Mouse (Mus musculus) hindbrain, embryonic 13.5 days (tissue): ENCODE results near the gene Gm49342. TPM values are rescaled to one million over a fixed set of nuclear protein-coding genes. Genes with fewer than 3 reads are reported as not detected.
"Not testable (repeated sequence)": the region's sequence is repeated elsewhere in the genome, so short reads cannot be mapped to it uniquely, and the experiment has no call there.

Experiments
- ATAC-seq: fragments of 200-750 bp; cut with Nextera tagmentation; 2 replicates; pipeline ENCODE4 v1.8.0; 2017; ENCODE audit warnings: moderate TSS enrichment; ENCODE audit not compliant: low FRiP score
- H3K27ac ChIP-seq: fragments of 300-500 bp; sonication (generic); 2 replicates; pipeline ENCODE4 v1.5.1; 2015; ENCODE audit warnings: inconsistent platforms, mild to moderate bottlenecking, moderate library complexity
- H3K27me3 ChIP-seq: fragments of 300-500 bp; sonication (generic); 2 replicates; pipeline ENCODE4 v1.6.1; 2015; ENCODE audit warnings: mild to moderate bottlenecking, inconsistent platforms
- H3K36me3 ChIP-seq: fragments of 300-500 bp; sonication (generic); 2 replicates; pipeline ENCODE4 v1.6.1; 2015; ENCODE audit warnings: mild to moderate bottlenecking, inconsistent platforms
- H3K4me1 ChIP-seq: fragments of 300-500 bp; sonication (generic); replicated peaks from 2 replicates; pipeline ENCODE4 v1.6.1; 2015; ENCODE audit warnings: inconsistent platforms
- H3K4me2 ChIP-seq: fragments of 300-500 bp; sonication (generic); 2 replicates; pipeline ENCODE4 v1.6.1; 2015; ENCODE audit warnings: inconsistent platforms, mild to moderate bottlenecking, moderate library complexity
- H3K4me3 ChIP-seq: fragments of 300-500 bp; sonication (generic); 2 replicates; pipeline ENCODE4 v1.5.1; 2015; ENCODE audit warnings: mild to moderate bottlenecking, inconsistent platforms
- H3K9ac ChIP-seq: fragments of 300-500 bp; sonication (generic); 2 replicates; pipeline ENCODE4 v1.6.1; 2015; ENCODE audit warnings: mild to moderate bottlenecking, inconsistent platforms
- H3K9me3 ChIP-seq: fragments of 300-500 bp; sonication (generic); 2 replicates; pipeline ENCODE4 v1.6.1; 2016; ENCODE audit warnings: inconsistent platforms
- WGBS: fragments of 180-500 bp; shearing (Covaris S2); methylation state at CpG from one replicate; pipeline ENCODE4 v1.1.7; 2015; 5-methylcytosine and 5-hydroxymethylcytosine counted together
- polyA plus RNA-seq: library from polyadenylated mRNA; unstranded; fragments of >200 nt; fragmentation: Nextera tagmentation; extraction: Ambion mirVana; gene quantifications from 2 replicates; pipeline ENCODE4 v1.2.1, GENCODE M21; 2015

Gene Gm49342
- polyA plus RNA-seq, 1 experiment from 2014 or later, result not detected

DNA sequence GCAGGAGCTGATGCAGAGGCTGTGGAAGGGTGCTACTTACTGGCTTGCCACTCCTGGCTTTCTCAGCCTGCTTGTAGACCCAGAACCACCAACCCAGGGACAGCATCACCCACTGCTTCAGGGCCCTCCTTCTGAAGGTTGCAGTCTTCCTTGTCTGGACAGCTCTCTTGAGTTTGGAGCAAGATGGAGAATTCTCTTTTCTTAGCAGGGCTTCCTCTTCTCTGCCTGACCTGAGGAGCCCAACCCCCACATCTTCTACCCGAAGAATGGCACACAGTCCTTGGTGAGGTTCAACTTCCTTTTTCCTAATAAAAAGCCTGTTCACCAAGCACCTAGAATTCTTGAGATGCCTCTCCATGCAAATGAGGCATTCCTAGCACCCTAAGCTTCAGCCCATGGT is 26.5 kb downstream of the Gm49342 start:
- H3K27ac ChIP-seq, result no peak overlapping the region
- no peak overlapping the region for H3K4me3 ChIP-seq
- H3K4me1 ChIP-seq, result peaks cover 8% of the 10 kb centered on the region; the same call in 1 of the 2 replicates
- WGBS, result 90% methylated on average over 1 of the region's 1 CpGs
- H3K4me2 ChIP-seq, result no peak overlapping the region
- no peak overlapping the region for H3K9ac ChIP-seq
- ATAC-seq, result no peak
- no peaks in the 10 kb centered on the region for H3K36me3 ChIP-seq
- H3K9me3 ChIP-seq, result no peaks in the 10 kb centered on the region
- H3K27me3 ChIP-seq, result no peaks in the 10 kb centered on the region

DNA sequence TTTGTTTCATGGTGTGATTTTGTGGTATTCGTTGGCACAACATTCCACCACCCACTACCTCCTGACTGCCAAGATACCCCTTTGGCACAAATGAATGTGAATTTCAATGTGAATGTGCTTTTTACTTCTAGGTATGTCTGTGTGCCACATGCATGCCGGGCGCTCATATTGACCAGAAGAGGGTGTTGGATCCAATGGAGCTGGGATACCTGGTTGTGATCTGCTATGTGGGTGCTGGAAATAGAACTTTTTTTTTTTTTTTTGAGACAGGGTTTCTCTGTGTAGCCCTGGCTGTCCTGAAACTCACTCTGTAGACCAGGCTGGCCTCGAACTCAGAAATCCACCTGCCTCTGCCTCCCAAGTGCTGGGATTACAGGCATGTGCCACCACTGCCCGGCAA is 28.7 kb downstream of the Gm49342 start:
- not testable (repeated sequence) for H3K9me3 ChIP-seq, H3K27ac ChIP-seq, H3K9ac ChIP-seq, H3K27me3 ChIP-seq, ATAC-seq, H3K4me2 ChIP-seq, H3K36me3 ChIP-seq, H3K4me3 ChIP-seq
- WGBS, result 93% methylated on average over 5 of the region's 5 CpGs
- peaks cover 12% of the 10 kb centered on the region for H3K4me1 ChIP-seq

DNA sequence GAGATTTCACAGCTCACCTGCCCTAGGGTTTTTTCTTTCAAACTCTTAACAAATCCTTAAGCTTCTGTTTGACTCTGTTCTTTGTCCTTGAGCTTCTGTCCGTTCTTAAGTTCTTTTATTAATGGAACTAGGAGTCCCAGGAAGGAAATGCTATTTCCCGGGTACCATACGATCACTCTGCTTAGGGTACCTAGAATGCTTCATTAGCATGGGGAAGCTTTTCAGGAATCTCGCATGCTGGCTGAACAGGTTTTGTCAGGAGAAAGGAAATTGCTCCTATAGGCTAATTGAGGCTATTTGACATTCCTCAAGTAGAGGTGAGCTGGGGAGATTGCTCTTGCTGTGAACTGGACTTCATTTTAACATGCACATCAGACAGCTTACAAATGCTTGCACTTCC is 29.4 kb downstream of the Gm49342 start:
- no peaks in the 10 kb centered on the region for H3K27me3 ChIP-seq
- H3K4me2 ChIP-seq, result no peak overlapping the region
- no peaks in the 10 kb centered on the region for H3K36me3 ChIP-seq
- no peak overlapping the region for H3K27ac ChIP-seq
- no peak overlapping the region for H3K9ac ChIP-seq
- no peaks in the 10 kb centered on the region for H3K9me3 ChIP-seq
- peaks cover 12% of the 10 kb centered on the region for H3K4me1 ChIP-seq
- no peak overlapping the region for H3K4me3 ChIP-seq
- ATAC-seq, result no peak
- 72% methylated on average over 4 of the region's 4 CpGs for WGBS

GRCm38 (mm10) chr14:50975001-50975400 is 30.7 kb downstream of the Gm49342 start:
- ATAC-seq, result no peak
- no peak overlapping the region for H3K4me3 ChIP-seq
- WGBS, result 59% methylated on average over 5 of the region's 5 CpGs
- H3K4me1 ChIP-seq, result peaks cover 4% of the 10 kb centered on the region; the same call in 1 of the 2 replicates
- no peak overlapping the region for H3K27ac ChIP-seq
- no peak overlapping the region for H3K9ac ChIP-seq
- H3K9me3 ChIP-seq, result no peaks in the 10 kb centered on the region
- no peaks in the 10 kb centered on the region for H3K36me3 ChIP-seq
- H3K27me3 ChIP-seq, result no peaks in the 10 kb centered on the region
- H3K4me2 ChIP-seq, result no peak overlapping the region

DNA sequence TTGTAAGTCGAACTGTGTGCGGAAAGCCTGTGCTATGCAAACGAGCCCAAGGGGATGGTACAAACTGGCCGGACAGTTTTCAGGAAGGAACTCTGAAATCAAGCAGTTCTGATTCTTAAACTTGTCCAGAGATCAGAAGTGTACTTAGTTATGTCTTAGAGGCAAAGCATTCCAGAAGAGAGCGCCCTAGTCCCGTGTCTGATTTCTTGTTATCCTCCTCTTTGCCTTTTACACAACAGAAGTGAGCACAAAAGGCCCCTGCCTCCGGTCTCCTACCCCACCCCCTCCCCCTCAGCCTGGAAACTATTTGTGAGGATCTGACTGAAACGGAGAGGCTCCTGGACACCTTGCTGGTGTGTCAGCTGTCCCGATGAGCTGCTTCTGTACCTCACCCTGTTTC is 32.4 kb downstream of the Gm49342 start:
- no peak for ATAC-seq
- Histone ChIP-seq H3K36me3 (no peaks in the 10 kb centered on the region), H3K27ac (no peak overlapping the region), H3K9ac (no peak overlapping the region), H3K4me1 (peaks cover 4% of the 10 kb centered on the region; the same call in 1 of the 2 replicates), H3K4me2 (0 out of 2 replicates have a peak overlapping the region, but pooled peaks have one; percentile 8), H3K9me3 (no peaks in the 10 kb centered on the region), H3K4me3 (no peak overlapping the region), H3K27me3 (no peaks in the 10 kb centered on the region)
- WGBS, result 13% methylated on average over 9 of the region's 9 CpGs

DNA sequence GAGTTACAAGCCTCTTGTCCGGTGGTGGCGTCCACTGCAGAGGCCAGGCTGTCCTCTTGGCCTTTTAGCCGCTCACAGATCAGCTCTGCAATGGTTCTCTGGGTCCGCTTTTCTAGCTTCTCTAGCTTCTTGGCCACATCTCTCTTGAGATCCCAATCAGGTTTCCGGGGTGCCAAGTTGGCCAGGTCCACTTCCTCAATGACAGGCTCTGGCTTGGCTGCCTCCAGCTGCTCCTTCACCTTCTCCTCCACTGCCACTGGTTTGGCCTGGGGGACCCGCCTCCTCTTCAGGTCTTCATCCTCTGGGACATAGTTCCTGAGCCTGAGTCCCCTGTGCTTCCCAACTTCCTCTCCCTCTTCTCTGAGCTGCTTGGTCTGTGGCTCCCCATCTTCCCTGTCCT is 34.1 kb downstream of the Gm49342 start:
- not testable (repeated sequence) for H3K4me2 ChIP-seq, H3K4me3 ChIP-seq, H3K27ac ChIP-seq, H3K9me3 ChIP-seq, H3K27me3 ChIP-seq, H3K4me1 ChIP-seq, H3K36me3 ChIP-seq, ATAC-seq, H3K9ac ChIP-seq
- 89% methylated on average over 6 of the region's 6 CpGs for WGBS

- H3K4me3 ChIP-seq, result no peak overlapping the region
- H3K27me3 ChIP-seq, result no peaks in the 10 kb centered on the region
- H3K9me3 ChIP-seq, result no peaks in the 10 kb centered on the region
- H3K27ac ChIP-seq, result no peak overlapping the region
- H3K4me2 ChIP-seq, result no peak overlapping the region
- no peak overlapping the region for H3K9ac ChIP-seq
- H3K36me3 ChIP-seq, result no peaks in the 10 kb centered on the region
- H3K4me1 ChIP-seq, result peaks cover 4% of the 10 kb centered on the region; the same call in 1 of the 2 replicates
- no peak for ATAC-seq
Measured at GRCm38 (mm10) chr14:50979631-50980030, 35.3 kb downstream of the Gm49342 start.

GRCm38 (mm10) chr14:50981207-50981606 is 36.9 kb downstream of the Gm49342 start:
- H3K36me3 ChIP-seq, result no peaks in the 10 kb centered on the region
- H3K4me2 ChIP-seq, result no peak overlapping the region
- no peak for ATAC-seq
- no peaks in the 10 kb centered on the region for H3K9me3 ChIP-seq
- no peak overlapping the region for H3K4me3 ChIP-seq
- no peaks in the 10 kb centered on the region for H3K27me3 ChIP-seq
- no peak overlapping the region for H3K27ac ChIP-seq
- WGBS, result 52% methylated on average over 2 of the region's 2 CpGs
- H3K9ac ChIP-seq, result no peak overlapping the region
- H3K4me1 ChIP-seq, result peaks cover 4% of the 10 kb centered on the region; the same call in 1 of the 2 replicates

- no peak overlapping the region for H3K9ac ChIP-seq
- ATAC-seq, result no peak
- no peak overlapping the region for H3K27ac ChIP-seq
- H3K4me3 ChIP-seq, result no peak overlapping the region
- WGBS, result 91% methylated on average over 5 of the region's 5 CpGs
- peaks cover under 1% of the 10 kb centered on the region; the same call in 1 of the 2 replicates for H3K4me1 ChIP-seq
- no peak overlapping the region for H3K4me2 ChIP-seq
- H3K9me3 ChIP-seq, result no peaks in the 10 kb centered on the region
- no peaks in the 10 kb centered on the region for H3K27me3 ChIP-seq
- no peaks in the 10 kb centered on the region for H3K36me3 ChIP-seq
Measured at GRCm38 (mm10) chr14:50981837-50982236, 37.5 kb downstream of the Gm49342 start.

DNA sequence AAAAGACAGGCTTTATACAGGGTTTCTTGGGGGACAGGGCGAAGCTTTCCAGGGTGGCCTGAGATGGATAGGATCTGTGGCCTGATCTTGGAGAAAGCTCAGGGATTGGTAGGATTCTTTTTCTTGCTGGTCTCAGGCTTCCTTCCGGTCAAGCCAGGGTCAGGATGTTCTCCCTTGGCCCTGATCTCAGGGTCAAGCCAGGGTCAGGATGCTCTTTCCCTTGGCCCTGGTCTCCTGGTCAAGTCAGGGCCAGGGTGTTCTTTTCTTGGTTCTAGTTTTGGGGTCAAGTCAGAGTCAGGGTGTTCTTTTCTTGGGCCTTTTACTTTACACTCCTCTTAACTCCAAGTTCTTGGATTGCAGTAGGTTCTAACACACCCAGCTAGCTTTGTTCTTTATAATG is 43.4 kb downstream of the Gm49342 start:
- no peaks in the 10 kb centered on the region for H3K4me1 ChIP-seq
- H3K4me2 ChIP-seq, result no peak overlapping the region
- 83% methylated on average over 2 of the region's 2 CpGs for WGBS
- no peaks in the 10 kb centered on the region for H3K27me3 ChIP-seq
- H3K36me3 ChIP-seq, result no peaks in the 10 kb centered on the region
- H3K27ac ChIP-seq, result no peak overlapping the region
- no peak for ATAC-seq
- no peaks in the 10 kb centered on the region for H3K9me3 ChIP-seq
- no peak overlapping the region for H3K9ac ChIP-seq
- no peak overlapping the region for H3K4me3 ChIP-seq

DNA sequence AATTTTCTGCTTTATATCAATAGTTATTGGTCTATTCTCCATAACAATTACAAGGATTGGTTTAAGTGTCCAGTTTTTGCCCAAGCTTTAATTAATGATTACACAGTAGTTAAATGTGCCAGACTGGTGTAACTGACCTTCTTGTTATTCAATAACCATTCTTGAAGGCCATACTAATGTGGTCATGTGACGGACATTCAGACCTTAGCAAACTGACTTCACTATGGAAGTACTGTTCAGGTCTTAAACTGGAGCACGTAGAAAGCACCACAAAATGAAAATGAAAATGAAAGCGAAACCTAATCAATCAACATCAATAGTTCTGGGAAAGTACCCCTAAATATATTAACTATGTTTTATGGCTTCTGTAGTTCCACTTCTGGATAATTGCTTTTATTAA is 46.7 kb downstream of the Gm49342 start:
- H3K36me3 ChIP-seq, result no peaks in the 10 kb centered on the region

GRCm38 (mm10) chr14:50997088-50997487 is 52.8 kb downstream of the Gm49342 start:
- ATAC-seq, result no peak
- no peak overlapping the region for H3K9ac ChIP-seq
- H3K4me3 ChIP-seq, result no peak overlapping the region
- H3K27ac ChIP-seq, result no peak overlapping the region
- no peak overlapping the region for H3K4me2 ChIP-seq
- no peaks in the 10 kb centered on the region for H3K36me3 ChIP-seq
- H3K9me3 ChIP-seq, result no peaks in the 10 kb centered on the region
- no peaks in the 10 kb centered on the region for H3K27me3 ChIP-seq
- 83% methylated on average over 3 of the region's 3 CpGs for WGBS
- no peaks in the 10 kb centered on the region for H3K4me1 ChIP-seq

More for the DNA sequence above, 46.7 kb downstream of the Gm49342 start:
- H3K9me3 ChIP-seq, result no peaks in the 10 kb centered on the region
- no peak overlapping the region for H3K4me2 ChIP-seq
- H3K9ac ChIP-seq, result no peak overlapping the region
- WGBS, result 86% methylated on average over 3 of the region's 3 CpGs
- no peak overlapping the region for H3K27ac ChIP-seq
- no peak for ATAC-seq
- no peaks in the 10 kb centered on the region for H3K27me3 ChIP-seq
- H3K4me3 ChIP-seq, result no peak overlapping the region
- H3K4me1 ChIP-seq, result no peaks in the 10 kb centered on the region

DNA sequence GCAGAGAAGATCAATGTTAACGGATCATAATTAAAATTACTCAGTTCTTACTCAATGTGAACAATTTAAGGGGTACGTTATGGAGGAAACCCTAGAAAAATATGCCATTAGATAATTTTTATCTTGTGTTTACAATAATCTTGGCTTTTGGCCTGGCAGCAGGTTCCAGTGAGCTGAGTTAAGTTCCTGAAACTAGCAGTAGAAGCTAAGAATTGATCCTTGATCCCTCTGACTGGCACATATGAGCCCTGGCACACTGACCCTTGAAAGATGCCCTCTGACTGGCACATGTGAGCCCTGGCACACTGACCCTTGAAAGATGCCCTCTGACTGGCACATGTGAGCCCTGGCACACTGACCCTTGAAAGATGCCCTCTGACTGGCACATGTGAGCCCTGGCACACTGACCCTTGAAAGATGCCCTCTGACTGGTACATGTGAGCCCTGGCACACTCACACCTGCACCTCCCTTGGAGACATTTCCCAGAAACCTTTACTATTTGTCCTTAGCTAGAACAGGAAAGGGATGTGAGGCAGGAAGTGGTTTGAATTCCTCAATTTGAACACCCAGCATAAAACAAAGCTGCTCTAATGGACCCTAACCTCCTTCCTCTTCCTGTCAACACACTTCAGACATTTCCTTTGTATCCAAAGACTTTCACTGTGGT is 53.8 kb downstream of the Gm49342 start:
- Histone ChIP-seq H3K9me3 (no peaks in the 10 kb centered on the region), H3K9ac (no peak overlapping the region)
- WGBS, result 90% methylated on average over 2 of the region's 2 CpGs

More for the DNA sequence above, 53.8 kb downstream of the Gm49342 start:
- H3K36me3 ChIP-seq, result no peaks in the 10 kb centered on the region
- no peak for ATAC-seq
- no peaks in the 10 kb centered on the region for H3K4me1 ChIP-seq
- H3K27ac ChIP-seq, result no peak overlapping the region
- H3K27me3 ChIP-seq, result no peaks in the 10 kb centered on the region
- no peak overlapping the region for H3K4me2 ChIP-seq
- H3K4me3 ChIP-seq, result no peak overlapping the region
